Mouse (Mus musculus) spleen, adult 2 months (tissue): ENCODE data around the gene Kalrn.

Experiments
- CTCF ChIP-seq: fragments of 200-500 bp; IDR thresholded peaks from 2 replicates; pipeline ENCODE4 v1.5.1; 2011; ENCODE audit warnings: mild to moderate bottlenecking, inconsistent platforms; ENCODE audit not compliant: insufficient read depth, insufficient read length, insufficient replicate concordance; ENCODE audit errors: extremely low read depth
- POLR2A ChIP-seq: fragments of 200-500 bp; IDR thresholded peaks from 2 replicates; pipeline ENCODE4 v1.6.1; 2011; ENCODE audit warnings: low read depth, low read length, inconsistent platforms

GRCm38 (mm10) chr16:34235086-34235485 is 338.2 kb downstream of the Kalrn start:
- TF ChIP-seq CTCF, result no peak
- TF ChIP-seq POLR2A, result no peak
